Comparison of ENCODE assay signal across 15 mouse cellular contexts in the genomic region with DNA sequence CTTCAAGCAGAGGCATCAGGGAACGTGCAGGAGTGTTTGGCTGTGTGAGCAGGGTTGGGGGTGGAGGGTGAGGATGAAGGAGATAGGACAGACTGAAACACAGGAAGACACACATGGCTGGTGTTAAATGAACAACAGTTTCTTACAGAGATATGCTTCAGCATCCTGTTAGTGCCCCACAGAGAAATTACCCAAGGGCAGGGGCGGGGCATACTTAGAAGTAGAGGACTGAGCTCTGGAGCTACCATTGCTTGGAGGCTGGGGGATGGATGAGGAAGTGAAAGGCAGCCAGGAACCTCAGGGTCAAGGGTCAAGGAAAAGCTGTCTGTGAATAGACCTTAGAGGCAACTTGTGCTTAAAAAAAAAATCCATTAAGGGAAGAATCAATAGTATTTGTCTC. TPM values are rescaled to one million over a fixed set of nuclear protein-coding genes. Genes with fewer than 3 reads are reported as not detected.
DNase-seq lines count a peak whose midpoint lies in the region; ATAC-seq and TF ChIP-seq lines count a peak whose summit lies in the region.
"Had no signal": no experiment of that assay in that cellular context is flagged by ENCODE, and none has a peak within 500 bp of the region (broad histone marks: within the 10 kb centered on the region; RNA-seq: fewer than 3 reads in every experiment).

No protein-coding gene starts in this region.

- H3K4me1 ChIP-seq in lung, postnatal 0 days (ENCODE audit: insufficient read depth, low read depth, low read length): no peaks in the 10 kb centered on the region
- H3K4me1 ChIP-seq in liver, embryonic 13.5 days (replicated peaks): peaks cover 38% of the 10 kb centered on the region
- H3K4me1 ChIP-seq: midbrain, embryonic 13.5 days had no signal

- H3K36me3 ChIP-seq in lung, postnatal 0 days (ENCODE audit: insufficient read depth, low read length): peaks cover 40% of the 10 kb centered on the region
- H3K36me3 ChIP-seq in liver, embryonic 13.5 days: peaks cover 75% of the 10 kb centered on the region

- ATAC-seq in lung, postnatal 0 days: no peak
- peak; percentile 40 for ATAC-seq in liver, embryonic 13.5 days (ENCODE audit: low read depth)
- ATAC-seq: midbrain, embryonic 13.5 days; Patski had no signal

- DNase-seq in embryo, embryonic 10 days (ENCODE audit: low spot score): peak; percentile 46
- DNase-seq in embryo, embryonic 9.5 days (ENCODE audit: extremely low spot score): no peak
- peak; percentile 7 for DNase-seq in lung, postnatal 0 days (ENCODE audit: low spot score)
- DNase-seq in lung, postnatal 10 days: no peak
- DNase-seq in liver, embryonic 13.5 days: peak; percentile 17
- DNase-seq in yolk sac, embryonic 10.5 days (ENCODE audit: low spot score): peak; percentile 68
- no peak for DNase-seq in left cerebral cortex, adult 9 months (ENCODE audit: low spot score in 2 of 2)
- no peak for DNase-seq in kidney, postnatal 4 days
- DNase-seq: cerebellum, postnatal 25 days; gastrocnemius, postnatal 25 days; kidney, postnatal 14 days had no signal

- no peaks in the 10 kb centered on the region for H3K9me3 ChIP-seq in lung, postnatal 0 days (ENCODE audit: low read length)
- H3K9me3 ChIP-seq in liver, embryonic 13.5 days (replicated peaks): no peaks in the 10 kb centered on the region
- H3K9me3 ChIP-seq: forebrain, embryonic 10.5 days; midbrain, embryonic 13.5 days had no signal

- no peak overlapping the region for H3K4me3 ChIP-seq in lung, postnatal 0 days (ENCODE audit: low read depth, low read length)
- H3K4me3 ChIP-seq in liver, embryonic 13.5 days (replicated peaks): no peak overlapping the region
- H3K4me3 ChIP-seq: forebrain, embryonic 10.5 days; midbrain, embryonic 13.5 days had no signal

- H3K27ac ChIP-seq in lung, postnatal 0 days (ENCODE audit: low read length): no peak overlapping the region
- 0 out of 2 replicates have a peak overlapping the region, but pooled peaks have one; percentile 3 for H3K27ac ChIP-seq in liver, embryonic 13.5 days
- H3K27ac ChIP-seq: forebrain, embryonic 10.5 days; hindbrain, embryonic 14.5 days; midbrain, embryonic 13.5 days had no signal

- no peak overlapping the region for H3K9ac ChIP-seq in lung, postnatal 0 days (replicated peaks; ENCODE audit: low read depth)
- H3K9ac ChIP-seq in liver, embryonic 13.5 days: no peak overlapping the region
- H3K9ac ChIP-seq: hindbrain, embryonic 14.5 days; midbrain, embryonic 13.5 days had no signal

- no peak for TF ChIP-seq CTCF in lung, postnatal 0 days (IDR thresholded peaks at IDR 0.05)

- H3K4me2 ChIP-seq in lung, postnatal 0 days (replicated peaks; ENCODE audit: low read depth, low read length): no peak overlapping the region
- no peak overlapping the region for H3K4me2 ChIP-seq in liver, embryonic 13.5 days
- H3K4me2 ChIP-seq: hindbrain, embryonic 14.5 days; midbrain, embryonic 13.5 days had no signal

- H3K27me3 ChIP-seq in lung, postnatal 0 days (replicated peaks; ENCODE audit: insufficient read depth, low read length): no peaks in the 10 kb centered on the region
- no peaks in the 10 kb centered on the region for H3K27me3 ChIP-seq in liver, embryonic 13.5 days
- H3K27me3 ChIP-seq: midbrain, embryonic 13.5 days; Patski had no signal

- WGBS in lung, postnatal 0 days: 68% methylated on average over 2 of the region's 2 CpGs
- whole genome bisulfite sequencing in liver, embryonic 13.5 days (ENCODE audit: insufficient replicate concordance): 24% methylated on average over 2 of the region's 2 CpGs

- no peak for TF ChIP-seq EP300 in lung, postnatal 0 days (IDR thresholded peaks at IDR 0.05)

RNA-seq across cellular contexts. Expression of a gene that starts 33.2 kb away (rescaled TPM):
- 35.6 and 36.7 TPM in 2 replicates for polyA plus RNA-seq in lung, postnatal 0 days (2015; fragmentation: Nextera tagmentation; extraction: Ambion mirVana)
- 5.1 and 6.7 TPM in 2 replicates for polyA plus RNA-seq in liver, embryonic 13.5 days (2015; fragmentation: Nextera tagmentation; extraction: Ambion mirVana)

Comparison
In these comparisons a context has a peak if more than half of its experiments do, and no peak if none do; other contexts are left out.
1. DNase-seq: peak in embryo, embryonic 10 days (single experiment), lung, postnatal 0 days (single experiment), liver, embryonic 13.5 days (single experiment) and yolk sac, embryonic 10.5 days (single experiment); none in embryo, embryonic 9.5 days (single experiment), lung, postnatal 10 days (single experiment), left cerebral cortex, adult 9 months (0 of 2) and kidney, postnatal 4 days (0 of 2).